Mouse (Mus musculus) forelimb bud, embryonic 11.5 days (tissue): ENCODE measurements around the gene Ttll6.
"Not testable (repeated sequence)": the region's sequence is repeated elsewhere in the genome, so short reads cannot be mapped to it uniquely, and the experiment has no call there.

Experiments
- DNase-seq: peaks from one replicate; pipeline ENCODE4 v3.0.0-alpha.2; 2012; ENCODE audit warnings: low read depth, low spot score

Gene Ttll6

GRCm38 (mm10) chr11:96133239-96133865 lies at the start of gene Ttll6:
Gene Ttll6, plus strand, starts transcription at chr11:96133786.
- peak; percentile 81 for DNase-seq

GRCm38 (mm10) chr11:96087981-96088380 lies 45.6 kb upstream of the Ttll6 start:
- no peak for DNase-seq

- DNase-seq: peak; percentile 21
Observed at GRCm38 (mm10) chr11:96091073-96091472, 42.5 kb upstream of the Ttll6 start.

GRCm38 (mm10) chr11:96092674-96093291 lies 40.8 kb upstream of the Ttll6 start:
- no peak for DNase-seq

GRCm38 (mm10) chr11:96093361-96093760 lies 40.2 kb upstream of the Ttll6 start:
- DNase-seq: peak; percentile 53

DNA sequence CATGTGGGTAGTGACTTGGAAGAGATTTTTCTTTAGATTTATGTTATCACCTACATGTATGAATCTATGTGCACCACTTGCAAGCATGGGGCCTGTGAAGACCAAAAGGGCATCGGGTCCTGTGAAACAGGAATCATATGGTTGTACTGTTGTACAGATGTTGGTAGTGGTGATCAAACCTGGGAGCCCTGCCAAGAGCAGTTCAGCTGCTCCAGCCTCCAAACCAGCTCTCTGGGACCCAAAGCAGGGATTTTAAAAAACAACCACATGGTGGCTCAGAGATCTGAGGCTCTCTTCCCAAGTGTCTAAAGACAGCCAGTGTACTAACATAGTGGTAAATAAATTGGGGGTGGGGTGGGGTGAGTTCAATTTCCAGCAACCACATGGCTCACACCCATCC lies 25.2 kb upstream of the Ttll6 start:
- no peak for DNase-seq

- not testable (repeated sequence) for DNase-seq
Observed at GRCm38 (mm10) chr11:96110950-96111349, 22.6 kb upstream of the Ttll6 start.

DNA sequence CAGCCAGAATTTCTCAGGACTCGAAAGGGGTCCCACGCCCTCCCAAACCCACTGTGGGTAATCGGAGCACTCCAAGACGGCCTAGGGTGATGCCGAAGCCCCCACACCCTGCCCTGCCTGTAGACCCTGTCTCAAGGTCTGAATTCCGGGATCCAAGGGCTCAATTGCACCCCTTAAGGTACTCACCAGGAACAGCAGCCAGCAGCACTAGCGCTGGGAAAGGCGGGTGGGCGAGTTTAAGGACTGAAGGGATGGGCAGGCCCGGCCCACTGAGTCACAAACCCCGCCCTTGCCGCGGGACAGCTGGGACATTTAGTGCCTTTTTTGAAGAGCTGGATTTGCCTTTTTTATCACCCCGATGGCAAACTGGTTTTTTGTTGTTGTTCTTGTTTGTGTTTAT lies 21.8 kb upstream of the Ttll6 start, which contains the start of gene Calcoco2:
Calcoco2 (minus strand) TSS at position 214 of the 400 bp plus-strand sequence.
- no peak for DNase-seq

DNA sequence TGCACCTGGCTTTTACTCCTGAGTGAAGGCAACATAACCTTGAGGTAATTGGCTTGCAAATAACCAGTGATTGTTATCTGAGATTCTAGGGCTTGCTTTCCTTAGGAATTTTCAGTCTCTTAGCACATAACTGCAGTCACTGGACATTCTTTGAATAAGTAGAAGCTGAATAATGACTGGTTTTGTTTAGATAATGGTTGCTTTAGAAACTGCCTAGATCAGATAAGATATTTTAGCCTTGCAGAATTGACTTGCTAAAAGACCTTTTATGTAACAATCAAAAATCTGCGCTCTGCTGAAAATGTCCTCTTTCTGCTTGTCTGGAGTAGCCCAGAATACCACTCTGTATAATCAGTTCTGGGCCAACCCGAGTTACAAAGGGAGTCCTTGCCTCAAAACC lies 19.5 kb upstream of the Ttll6 start:
- no peak for DNase-seq

DNA sequence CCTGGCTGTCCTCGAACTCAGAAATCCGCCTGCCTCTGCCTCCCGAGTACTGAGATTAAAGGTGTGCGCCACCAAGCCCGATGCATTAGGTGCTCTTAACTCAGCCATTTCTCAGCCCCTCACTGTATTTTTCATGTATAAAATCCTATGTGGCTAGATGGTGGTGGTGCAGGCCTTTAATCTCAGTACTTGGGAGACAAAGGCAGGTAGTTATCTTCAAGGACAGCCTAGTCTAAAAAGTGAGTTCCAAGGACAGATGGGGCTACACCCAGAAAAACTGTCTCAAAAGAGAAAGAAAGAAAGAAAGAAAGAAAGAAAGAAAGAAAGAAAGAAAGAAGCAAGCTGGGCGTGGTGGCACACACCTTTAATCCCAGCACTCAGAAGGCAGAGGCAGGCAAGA lies 18.2 kb upstream of the Ttll6 start:
- no peak for DNase-seq

GRCm38 (mm10) chr11:96116116-96116515 lies 17.5 kb upstream of the Ttll6 start:
- DNase-seq: no peak

GRCm38 (mm10) chr11:96116925-96117324 lies 16.7 kb upstream of the Ttll6 start:
- DNase-seq: not testable (repeated sequence)

DNA sequence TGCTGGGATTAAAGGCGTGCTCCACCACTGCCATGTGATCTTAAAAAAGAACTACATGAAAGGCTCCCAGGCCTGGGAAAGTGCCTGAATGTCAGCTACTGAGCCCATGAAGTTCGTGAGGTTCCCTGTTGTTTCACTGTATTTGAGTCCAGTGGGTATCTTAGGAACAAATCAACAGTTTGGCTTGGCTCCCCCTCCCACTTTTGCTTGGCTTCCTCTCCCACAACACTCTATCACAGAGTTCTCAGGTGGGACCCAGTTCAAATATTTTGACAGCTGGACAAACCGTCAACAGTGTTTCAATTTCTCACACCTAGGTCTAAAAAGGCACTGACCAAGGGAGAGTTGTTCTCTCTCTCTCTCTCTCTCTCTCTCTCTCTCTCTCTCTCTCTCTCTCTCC lies 14.2 kb upstream of the Ttll6 start:
- DNase-seq: no peak

DNA sequence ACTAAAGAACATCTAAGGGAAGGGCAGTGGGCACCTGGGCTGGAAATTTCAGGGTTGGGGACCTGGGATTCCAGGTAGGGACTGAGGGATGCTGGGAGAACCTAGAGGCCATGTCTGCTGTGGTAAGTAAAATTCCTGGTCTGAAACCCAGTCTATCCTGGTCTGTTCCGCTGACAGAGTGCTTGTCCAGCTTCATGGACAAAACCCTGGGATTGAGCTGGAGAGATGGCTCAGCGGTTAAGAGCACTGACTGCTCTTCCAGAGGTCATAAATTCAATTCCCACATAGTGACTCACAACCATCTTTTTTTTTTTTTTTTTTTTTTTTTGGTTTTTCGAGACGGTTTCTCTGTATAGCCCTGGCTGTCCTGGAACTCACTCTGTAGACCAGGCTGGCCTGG lies 10.8 kb upstream of the Ttll6 start:
- not testable (repeated sequence) for DNase-seq

DNA sequence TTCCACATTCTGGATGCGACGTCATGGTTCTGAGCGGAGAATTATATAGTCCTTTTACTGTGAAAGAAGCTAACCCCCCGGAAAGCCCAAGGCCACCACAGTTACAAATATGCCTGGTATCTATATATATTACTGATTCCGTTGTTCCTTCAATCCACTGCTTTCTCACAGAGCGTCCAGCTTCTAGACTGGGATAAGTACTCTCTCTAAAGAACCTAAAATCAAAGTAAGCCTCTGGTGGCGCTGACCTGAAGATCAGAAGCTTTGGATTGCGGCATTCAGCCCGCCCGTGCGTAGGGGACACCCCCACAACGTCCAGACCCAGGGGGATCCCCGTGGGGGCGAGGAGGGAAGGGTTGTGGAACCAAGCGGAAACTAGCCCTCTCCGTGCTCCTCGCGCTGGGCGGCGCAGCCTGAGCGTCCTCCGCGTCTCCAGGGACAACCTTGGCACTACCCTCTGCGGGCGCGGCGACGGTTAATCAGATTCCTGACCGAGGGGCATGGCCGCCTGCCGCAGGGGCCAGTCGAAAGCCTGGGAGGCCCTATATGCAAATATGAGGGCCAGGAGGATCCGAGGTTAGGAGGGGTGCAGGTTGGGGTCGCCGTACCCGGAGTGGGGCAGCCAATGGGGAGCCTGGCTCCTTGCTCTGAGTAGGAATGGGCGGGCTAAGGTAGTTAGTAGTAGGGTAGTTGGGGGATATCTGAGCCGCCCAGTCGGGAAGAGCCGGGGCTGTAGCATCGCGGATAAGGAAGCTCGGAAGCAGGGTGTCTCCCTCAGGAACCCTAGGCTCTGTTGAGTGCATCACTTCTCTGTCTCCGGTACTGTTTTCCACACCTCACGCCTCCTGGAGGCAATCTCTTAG lies 9.3 kb upstream of the Ttll6 start:
- no peak for DNase-seq

GRCm38 (mm10) chr11:96130606-96131005 lies 3.0 kb upstream of the Ttll6 start:
- DNase-seq: no peak

- DNase-seq: no peak
Observed at GRCm38 (mm10) chr11:96135847-96136246, 2.3 kb downstream of the Ttll6 start.

- DNase-seq: no peak
Observed at GRCm38 (mm10) chr11:96140726-96141175, 7.2 kb downstream of the Ttll6 start.

GRCm38 (mm10) chr11:96143766-96144165 lies 10.2 kb downstream of the Ttll6 start:
- no peak for DNase-seq

DNA sequence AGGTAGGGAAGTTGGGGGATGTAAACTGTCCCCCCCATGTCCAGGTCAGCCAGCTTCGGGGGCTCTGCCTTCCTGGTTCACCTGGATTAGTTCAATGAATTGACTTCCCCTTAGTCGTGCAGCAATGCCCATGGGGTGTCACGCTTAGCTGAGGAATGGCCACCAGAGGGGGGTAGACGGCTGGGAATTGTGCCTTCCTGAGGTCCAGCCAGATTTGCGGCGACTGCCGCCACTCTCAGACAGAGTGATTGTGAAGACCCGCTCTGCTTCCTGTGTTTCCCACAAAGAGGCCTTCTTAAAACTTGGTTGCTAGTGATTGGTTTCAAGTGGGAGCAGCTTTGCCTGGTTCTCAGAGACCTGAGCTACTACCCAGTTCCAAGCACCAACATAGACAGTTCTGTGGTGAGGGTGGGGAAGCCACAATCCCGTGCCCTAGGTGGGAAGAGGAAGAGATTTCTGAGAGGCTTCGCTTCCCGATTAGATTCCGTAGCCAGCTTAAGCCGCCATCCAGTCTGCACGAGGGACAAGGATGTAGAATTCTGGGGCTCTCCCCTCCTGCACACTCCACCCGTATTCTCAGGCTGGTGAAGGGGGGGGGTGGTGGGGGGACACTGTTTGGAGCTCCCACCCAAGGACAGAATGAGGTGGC lies 12.2 kb downstream of the Ttll6 start:
- peak; percentile 82 for DNase-seq

GRCm38 (mm10) chr11:96147471-96147870 lies 13.9 kb downstream of the Ttll6 start:
- DNase-seq: no peak

GRCm38 (mm10) chr11:96164769-96165168 lies 31.2 kb downstream of the Ttll6 start:
- no peak for DNase-seq
